Mouse (Mus musculus): ENCODE results near the gene Zfp979.
"Not testable (repeated sequence)": the region's sequence is repeated elsewhere in the genome, so short reads cannot be mapped to it uniquely, and the experiment has no call there.

Gene Zfp979

DNA sequence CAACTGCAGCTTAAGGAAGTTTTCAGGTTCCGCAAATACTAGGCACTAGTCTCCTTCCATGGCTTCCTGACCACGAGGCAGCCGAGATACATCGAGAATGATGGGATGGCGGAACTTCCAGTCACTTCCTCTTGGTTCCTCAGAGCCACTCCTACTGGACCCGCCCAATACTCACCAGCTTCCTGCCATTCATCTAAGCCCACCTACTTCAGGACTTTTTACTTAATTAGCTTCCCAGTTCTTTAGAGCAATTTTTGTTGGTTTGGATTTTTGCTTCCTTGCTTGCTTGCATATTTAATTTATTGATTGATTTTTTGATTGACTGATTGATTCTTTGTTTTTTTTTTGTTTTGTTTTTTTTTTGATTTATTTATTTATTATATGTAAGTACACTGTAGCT is at the start of gene Zfp979:
Zfp979 (minus strand) TSS at position 101 of the 400 bp plus-strand sequence.
- not testable (repeated sequence) for DNase-seq (ENCODE audit: low spot score in 2 of 2)

DNA sequence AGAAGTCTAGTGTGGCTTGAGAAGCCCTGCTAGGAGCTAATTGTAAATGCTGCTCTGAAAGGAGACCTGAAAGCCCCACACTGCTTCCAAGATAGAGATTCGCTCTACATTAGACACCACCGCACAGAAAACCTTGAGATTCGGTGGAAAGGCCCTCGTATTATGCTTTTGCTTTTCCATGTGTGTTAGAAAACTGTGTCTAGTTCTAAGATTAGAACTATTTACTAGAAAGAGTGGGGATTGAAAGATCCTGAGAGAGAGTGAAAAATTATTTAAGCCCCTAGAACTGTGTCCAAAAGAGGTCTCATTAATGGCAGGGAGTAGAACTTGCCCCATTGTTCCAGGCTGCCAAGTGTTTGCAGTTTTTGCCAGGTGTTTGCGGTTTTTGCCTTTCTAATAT is 12.9 kb upstream of the Zfp979 start:
- DNase-seq (ENCODE audit: low spot score in 2 of 2), result not testable (repeated sequence)

DNA sequence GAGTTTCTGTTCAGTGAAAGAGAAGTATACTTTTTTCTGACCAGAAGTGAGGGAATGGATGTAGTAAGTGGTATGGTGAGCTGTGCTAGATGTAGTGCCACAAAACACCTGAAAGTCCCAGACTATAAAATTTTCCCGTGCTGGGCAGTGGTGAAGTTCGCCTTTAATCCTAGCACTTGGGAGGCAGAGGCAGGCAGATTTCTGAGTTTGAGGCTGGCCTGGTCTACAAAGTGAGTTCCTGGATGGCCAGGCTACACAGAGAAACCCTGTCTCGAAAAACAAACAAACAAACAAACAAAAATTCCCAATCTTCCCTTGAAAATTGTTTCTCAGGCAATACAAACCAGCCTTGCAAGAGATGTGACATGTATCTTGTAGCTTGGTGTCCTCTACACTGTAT is 5.1 kb upstream of the Zfp979 start:
- not testable (repeated sequence) for DNase-seq (ENCODE audit: low spot score in 2 of 2)

DNA sequence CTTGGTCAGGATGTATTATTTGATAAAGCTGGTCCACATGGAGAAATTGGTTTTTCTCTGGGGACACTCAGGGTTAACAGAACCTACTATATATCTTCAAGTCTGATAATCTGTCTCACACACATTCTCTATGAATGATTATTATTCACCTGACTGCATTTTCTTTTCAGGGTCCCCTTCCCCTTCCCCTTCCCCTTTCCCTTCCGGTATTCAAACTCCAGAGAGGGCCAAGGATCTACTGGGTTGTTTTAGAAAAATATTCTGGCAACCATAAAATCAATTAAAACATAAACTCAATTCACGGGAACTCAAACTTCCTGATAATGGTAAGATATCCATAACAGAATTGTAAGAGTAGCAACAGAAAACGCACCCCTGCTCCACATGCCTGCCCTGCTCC is 381 bp downstream of the Zfp979 start:
- not testable (repeated sequence) for DNase-seq (ENCODE audit: low spot score in 2 of 2)

DNA sequence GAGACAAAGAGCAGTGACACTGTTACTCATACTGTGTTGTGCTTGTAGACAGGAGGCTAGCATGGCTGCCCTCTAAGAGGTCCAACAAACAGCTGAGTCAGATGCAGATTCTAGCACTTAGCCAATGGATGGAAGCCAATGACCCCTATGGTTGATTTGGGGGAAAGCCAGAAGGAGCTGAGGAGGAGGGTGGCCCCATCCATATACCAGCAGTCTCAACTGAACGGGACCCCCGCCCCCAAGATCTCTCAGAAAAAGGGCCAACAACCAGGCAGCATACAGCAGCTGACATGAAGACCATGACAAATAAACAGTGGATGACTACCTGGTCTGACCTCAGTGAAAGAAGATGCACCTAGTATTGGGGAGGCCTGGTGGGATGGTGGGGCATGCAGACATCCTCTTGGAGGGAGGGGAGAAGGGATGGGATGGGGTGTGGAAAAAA is 8.5 kb downstream of the Zfp979 start:
- DNase-seq (ENCODE audit: low spot score in 2 of 2), result not testable (repeated sequence)

GRCm38 (mm10) chr4:147606511-147606910 is 35.8 kb downstream of the Zfp979 start:
- DNase-seq (ENCODE audit: low spot score in 2 of 2), result not testable (repeated sequence)

- no peak for DNase-seq (ENCODE audit: low spot score in 2 of 2)
Measured at GRCm38 (mm10) chr4:147605521-147605920, 36.8 kb downstream of the Zfp979 start.

DNA sequence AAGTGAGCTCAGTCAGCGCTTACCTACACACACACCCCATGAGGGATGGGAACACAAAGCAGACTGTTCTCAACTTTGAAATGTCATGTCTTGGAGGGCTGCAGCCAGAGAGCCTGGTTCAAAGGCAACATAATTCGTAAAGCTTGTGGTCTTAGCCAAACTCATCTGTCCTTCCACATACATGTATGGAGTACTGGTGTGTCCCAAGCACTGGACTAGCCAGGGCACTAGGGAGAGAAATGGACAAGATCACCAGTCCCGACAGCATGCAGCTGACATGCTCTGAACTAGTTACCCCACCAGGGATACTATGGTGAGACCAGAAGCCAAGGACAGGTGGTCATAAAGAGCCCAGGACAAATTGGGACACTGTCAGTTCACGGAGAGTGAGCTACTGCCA is 38.5 kb downstream of the Zfp979 start:
- DNase-seq (ENCODE audit: low spot score in 2 of 2), result no peak

- no peak for DNase-seq (ENCODE audit: low spot score in 2 of 2)
Measured at GRCm38 (mm10) chr4:147601881-147602280, 40.4 kb downstream of the Zfp979 start.

- no peak for DNase-seq (ENCODE audit: low spot score in 2 of 2)
Measured at GRCm38 (mm10) chr4:147598831-147599230, 43.5 kb downstream of the Zfp979 start.

GRCm38 (mm10) chr4:147597685-147598084 is 44.6 kb downstream of the Zfp979 start:
- DNase-seq (ENCODE audit: low spot score in 2 of 2), result no peak

DNA sequence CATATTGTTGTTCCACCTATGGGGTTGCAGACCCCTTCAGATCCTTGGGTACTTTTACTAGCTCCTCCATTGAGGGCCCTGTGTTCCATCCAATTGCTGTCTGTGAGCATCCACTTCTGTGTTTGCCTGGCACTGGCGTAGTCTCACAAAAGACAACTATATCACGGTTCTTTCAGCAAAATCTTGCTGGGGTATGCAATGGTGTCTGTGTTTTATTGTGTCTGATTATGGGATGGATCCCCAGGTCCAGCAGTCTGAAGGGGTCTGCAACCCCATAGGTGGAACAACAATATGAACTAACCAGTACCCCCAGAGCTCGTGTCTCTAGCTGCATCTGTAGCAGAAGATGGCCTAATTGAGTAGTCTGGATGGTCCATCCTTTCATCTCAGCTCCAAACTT is 47.7 kb downstream of the Zfp979 start:
- DNase-seq (ENCODE audit: low spot score in 2 of 2), result not testable (repeated sequence)

DNA sequence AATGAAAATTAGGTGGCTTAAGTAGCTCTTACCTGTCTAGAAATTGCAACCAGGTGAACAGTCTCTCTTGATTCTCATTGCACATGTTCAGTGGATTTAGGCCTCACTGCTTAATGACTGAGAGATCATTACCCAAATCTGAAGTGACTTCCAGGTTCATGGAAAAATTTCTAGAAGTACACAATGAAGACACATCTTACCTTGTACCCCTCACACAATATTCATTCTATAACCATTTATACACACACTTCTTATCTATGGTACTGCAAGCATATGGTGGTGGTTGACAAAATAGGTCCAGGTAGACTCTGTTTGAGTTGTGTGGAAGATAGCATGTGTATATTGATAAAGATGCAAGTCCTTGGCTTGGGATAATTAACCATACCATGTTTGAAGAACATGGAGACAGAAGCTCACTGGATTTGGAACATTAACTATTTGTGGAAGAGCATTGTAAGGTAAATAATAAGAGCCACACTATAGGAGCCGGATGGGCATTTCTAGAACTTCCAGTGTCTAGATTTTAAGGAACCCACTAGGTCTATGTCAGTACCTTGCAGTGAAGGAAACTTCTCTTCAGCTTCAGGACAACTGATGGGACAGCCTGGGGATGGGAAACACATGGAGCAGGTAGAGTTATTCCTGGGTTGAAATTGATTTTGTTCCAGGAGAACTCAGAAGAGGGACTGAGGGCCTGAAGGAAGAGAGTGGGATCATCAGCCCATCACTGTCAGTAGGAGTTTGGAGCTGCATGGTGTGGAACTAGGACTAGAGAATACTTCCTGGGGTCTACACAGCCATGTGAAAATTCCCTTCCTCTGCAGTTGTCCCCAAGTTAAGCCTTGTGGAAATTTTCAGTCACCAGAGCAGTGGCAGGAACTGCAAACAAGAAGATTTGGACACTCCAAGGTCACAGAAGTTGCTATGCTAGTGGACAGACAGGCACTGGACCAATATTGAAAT is 55.5 kb downstream of the Zfp979 start:
- no peak for DNase-seq (ENCODE audit: low spot score in 2 of 2)

GRCm38 (mm10) chr4:147579371-147579770 is 62.9 kb downstream of the Zfp979 start:
- DNase-seq (ENCODE audit: low spot score in 2 of 2), result not testable (repeated sequence)

DNA sequence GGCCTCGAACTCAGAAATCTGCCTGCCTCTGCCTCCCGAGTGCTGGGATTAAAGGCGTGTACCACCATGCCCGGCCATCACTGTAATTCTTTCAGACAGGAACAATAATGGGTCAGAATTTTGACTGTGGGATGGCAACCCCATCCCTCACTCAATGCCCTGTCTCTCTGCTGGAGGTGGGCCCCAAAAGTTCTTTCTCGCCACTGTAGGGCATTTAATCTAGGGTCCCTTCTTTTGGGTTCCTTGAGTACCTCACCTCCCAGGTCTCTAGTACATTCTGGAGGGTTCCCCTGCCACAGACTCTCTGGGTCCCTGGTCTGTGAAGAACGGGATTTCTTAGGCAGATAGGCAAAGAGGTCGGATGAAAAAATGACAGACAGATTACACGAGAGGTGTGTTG is 71.2 kb downstream of the Zfp979 start:
- DNase-seq (ENCODE audit: low spot score in 2 of 2), result not testable (repeated sequence)

DNA sequence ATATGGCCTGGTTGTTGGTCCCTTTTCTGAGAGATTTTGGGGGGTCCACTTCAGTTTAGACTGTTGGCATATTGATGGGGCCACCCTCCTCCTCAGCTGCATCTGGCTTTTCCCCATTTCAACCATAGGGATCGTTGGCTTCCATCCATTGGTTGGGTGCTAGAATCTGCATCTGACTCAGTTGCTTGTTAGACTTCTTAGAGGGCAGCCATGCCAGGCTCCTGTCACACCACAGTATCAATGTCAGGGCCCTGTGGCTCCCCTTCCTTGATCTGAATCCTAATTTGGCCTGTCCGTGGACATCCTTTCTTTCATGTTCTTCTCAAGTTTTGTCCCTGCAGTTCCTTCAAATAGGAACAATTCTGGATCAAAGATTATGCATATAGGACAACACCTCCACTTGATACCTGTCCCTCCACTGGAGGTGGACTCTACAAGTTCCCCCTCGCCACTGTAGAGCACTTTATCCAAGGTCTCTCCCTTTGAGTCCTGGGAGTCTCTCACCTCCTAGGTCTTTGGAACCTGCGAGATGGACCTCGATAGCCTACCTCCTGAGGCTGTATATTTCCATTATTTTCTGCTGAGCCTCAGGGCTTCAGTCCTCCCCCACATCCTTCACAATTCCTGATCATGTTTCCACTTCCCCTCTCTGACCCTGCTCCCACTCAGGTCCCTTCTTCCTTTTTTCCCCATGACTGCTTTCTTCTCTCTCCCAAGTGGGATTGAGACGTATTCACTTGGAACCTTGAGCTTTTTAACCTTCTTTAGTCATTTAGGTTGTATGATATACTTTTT is 76.7 kb downstream of the Zfp979 start:
- no peak for DNase-seq (ENCODE audit: low spot score in 2 of 2)
